Mouse (Mus musculus) CD4-positive helper T cell, adult 2 months (primary cell): Measurements from ENCODE around the gene Olfr556.
"Not testable (repeated sequence)": the region's sequence is repeated elsewhere in the genome, so short reads cannot be mapped to it uniquely, and the experiment has no call there.

Experiments used
- DNase-seq: peaks from one replicate; pipeline ENCODE4 v3.0.0-alpha.2; 2012; ENCODE audit warnings: low read depth, missing footprints, low spot score

The Olfr556 gene

GRCm38 (mm10) chr7:102664599-102664998 lies at the start of gene Olfr556:
Gene Olfr556 (plus strand): TSS chr7:102664899.
- no peak for DNase-seq

DNA sequence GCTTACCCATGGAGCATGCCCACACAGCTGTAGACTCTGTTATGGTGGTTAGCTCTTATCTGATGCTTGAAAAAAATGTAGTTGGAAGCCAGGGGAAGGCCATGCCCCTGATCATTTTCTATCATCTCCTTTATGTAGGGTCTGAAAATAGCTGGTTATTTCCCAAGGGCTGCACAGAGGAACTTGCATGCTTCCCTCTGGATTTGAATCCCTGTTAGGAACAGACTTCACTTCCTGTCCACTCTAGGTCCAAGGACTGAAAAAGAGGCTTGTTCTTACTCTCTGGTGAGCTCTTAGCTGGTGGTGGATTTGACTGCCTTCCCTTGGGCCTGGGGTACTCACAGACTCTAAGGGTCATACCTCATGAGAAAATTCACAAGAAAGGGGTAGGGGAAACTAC lies 46.6 kb upstream of the Olfr556 start, which contains the start of gene Olfr553:
TSS of gene Olfr553 (minus strand) at position 101 of the 400 bp plus-strand sequence.
- no peak for DNase-seq

DNA sequence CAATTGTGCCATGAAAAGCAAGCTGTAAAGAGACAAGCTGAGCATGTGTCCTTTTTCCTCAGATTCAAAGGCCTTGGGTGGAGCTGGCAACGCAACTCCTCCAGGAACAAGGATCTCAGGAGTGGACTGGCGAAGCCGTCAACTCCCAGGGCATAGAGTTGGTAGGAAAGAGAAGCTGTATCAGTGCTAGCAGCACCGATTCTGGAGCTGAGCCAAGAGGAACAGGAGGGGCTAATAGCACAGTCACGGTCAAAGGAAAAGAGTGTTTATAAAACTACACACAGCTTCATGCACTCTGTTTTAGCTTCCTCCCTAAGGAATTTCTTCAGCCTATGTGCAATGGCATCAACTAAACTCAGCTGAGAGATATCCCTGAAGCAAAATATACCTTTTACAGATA lies 45.1 kb upstream of the Olfr556 start:
- no peak for DNase-seq

- DNase-seq = not testable (repeated sequence)
Measured at GRCm38 (mm10) chr7:102620368-102620767, 44.3 kb upstream of the Olfr556 start.

DNA sequence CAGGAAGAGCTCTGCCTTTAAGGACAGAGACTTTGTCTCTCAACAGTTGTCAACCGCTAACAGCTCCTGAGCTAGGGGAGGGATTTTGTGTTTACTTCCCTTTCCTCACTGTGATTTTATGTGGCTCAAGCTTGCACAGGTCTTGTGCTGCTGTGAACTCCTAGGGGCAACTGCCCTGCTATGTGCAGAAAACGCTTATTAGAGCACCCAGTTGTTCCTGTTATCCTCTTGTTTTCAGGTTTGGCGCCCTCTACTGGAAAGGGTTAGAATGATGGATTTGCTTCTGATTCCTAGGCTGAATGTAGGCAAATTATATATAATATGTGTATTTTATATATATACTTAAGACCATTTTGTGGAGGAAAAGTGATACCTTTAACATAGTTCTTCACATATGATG lies 28.0 kb upstream of the Olfr556 start:
- DNase-seq = peak; percentile 61

GRCm38 (mm10) chr7:102638132-102638531 lies 26.6 kb upstream of the Olfr556 start, which contains the start of gene Olfr554:
Gene Olfr554 (plus strand): TSS chr7:102638432.
- DNase-seq = no peak

DNA sequence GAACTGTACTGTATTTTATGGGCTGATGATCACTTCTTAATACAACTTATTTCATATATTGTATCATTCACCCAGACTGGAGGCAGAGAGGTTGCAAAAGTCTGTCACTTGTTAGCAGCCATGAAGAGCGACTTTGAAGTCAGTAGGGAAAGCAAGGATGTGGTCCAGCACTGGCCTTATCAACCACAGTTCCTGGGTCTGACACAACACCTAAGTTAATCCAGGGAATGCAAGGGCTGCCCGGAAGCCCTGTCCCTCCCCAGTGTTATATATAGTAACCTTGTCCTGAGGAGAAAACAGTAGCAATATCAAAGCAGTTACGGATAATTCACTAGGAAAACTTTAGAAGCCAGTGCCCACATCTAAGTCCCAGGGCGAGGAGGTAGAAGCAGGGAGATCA lies 19.8 kb upstream of the Olfr556 start:
- DNase-seq = not testable (repeated sequence)

DNA sequence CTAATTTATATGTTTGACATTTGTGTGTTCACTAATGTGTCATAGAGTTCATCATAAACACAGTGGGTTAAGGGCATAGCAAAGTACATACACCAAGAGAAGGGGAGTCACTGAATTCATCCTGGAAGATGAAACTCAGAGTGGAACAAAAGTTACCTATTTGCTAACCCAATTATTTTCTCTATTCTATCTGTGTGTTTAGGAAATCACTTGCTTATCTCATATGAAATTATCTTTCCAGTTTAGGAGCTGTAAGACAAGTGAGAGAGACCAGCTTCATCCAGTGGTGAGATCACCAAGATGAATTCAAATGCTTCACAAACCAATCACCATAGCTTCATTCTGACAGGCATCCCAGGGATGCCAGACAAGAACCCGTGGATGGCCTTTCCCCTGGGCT lies 6.2 kb upstream of the Olfr556 start, which contains the start of gene Olfr555:
TSS of gene Olfr555 (plus strand) at position 301 of the 400 bp plus-strand sequence.
- no peak for DNase-seq

DNA sequence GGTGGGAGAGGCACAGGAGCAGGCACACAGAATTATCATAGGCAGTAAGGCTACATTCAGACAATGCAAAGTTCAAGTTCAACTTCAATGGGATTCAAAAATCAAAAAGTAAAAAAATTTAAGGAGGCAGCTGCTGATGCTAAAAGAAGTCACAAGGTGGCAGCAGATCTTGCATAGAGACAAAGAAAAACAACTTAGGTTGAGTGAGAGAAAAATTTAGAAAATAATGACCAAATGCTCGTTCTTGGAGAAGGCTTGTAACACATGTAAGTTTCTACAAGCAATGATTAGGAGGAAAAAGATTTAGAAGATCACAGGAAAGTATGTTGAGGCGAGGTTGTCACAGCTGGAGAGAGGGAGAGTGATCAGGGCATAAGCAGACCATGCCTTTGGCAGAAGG lies 679 bp downstream of the Olfr556 start:
- no peak for DNase-seq

GRCm38 (mm10) chr7:102676225-102676624 lies 11.5 kb downstream of the Olfr556 start:
- DNase-seq = no peak

DNA sequence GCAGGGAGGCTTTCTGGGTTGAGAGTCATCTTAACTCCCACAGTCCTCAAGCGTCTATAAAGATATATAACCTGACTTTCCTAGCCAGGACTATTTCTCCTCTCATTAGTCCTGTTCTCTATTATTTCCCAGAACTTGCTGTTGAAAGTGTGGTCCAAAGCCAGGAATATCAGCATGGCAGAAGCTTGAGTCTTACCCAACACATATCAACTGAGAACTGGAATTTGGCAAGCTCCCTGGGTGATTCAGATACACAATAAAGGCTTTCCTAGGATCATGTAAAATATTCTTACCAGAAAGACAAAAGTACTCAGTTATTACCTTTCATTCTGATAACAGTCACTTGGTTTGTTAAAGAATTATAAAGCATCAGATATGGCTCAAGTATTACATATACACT lies 17.2 kb downstream of the Olfr556 start:
- DNase-seq = no peak

DNA sequence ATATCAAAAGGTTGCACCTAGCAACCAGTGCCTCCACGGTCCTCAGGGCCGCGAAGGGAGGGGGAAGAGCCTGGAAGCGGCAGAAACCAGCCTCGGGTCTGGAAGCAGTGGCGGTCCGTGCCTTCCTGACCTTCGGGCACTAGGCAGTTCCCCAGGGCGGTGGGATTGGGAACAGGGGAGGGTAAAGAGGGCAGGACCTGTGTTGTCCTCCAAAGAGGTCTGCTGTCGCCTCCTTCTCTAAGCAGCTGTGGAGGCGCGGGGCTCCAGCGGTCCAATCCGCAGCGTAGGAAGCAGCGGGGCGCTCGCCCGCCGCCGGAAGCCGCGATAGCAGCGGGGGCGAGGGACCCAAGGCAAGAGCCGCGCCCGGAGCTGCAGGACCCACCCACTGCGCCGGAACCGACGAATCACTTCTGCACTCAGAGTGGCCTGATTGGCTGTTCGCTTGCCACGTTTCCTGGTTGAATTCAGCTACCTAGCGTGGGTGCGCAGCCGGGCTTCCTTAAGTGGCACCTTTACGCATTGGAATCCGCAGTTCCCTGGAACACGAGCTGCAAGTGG lies 22.3 kb downstream of the Olfr556 start, which contains the start of gene Trim68:
TSS of gene Trim68 (minus strand) at position 384 of the 558 bp plus-strand sequence.
- DNase-seq = peak; percentile 94

- peak; percentile 55 for DNase-seq
Measured at GRCm38 (mm10) chr7:102695358-102696125, 30.8 kb downstream of the Olfr556 start, which contains the start of gene Olfr557. Gene Olfr557 (plus strand): TSS chr7:102695910.

DNA sequence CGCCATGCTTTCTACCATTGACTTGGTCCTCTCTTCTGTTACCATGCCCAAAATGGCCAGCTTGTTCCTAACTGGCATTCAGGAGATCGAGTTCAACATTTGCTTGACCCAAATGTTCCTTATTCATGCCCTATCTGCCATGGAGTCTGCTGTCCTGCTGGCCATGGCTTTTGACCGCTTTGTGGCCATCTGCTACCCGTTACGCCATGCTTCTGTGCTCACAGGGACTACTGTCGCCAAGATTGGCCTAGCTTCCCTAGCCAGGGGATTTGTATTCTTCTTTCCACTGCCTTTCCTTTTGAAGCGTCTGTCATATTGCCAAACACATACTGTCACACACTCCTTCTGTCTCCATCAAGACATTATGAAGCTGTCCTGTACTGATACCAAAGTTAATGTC lies 33.8 kb downstream of the Olfr556 start:
- no peak for DNase-seq

DNA sequence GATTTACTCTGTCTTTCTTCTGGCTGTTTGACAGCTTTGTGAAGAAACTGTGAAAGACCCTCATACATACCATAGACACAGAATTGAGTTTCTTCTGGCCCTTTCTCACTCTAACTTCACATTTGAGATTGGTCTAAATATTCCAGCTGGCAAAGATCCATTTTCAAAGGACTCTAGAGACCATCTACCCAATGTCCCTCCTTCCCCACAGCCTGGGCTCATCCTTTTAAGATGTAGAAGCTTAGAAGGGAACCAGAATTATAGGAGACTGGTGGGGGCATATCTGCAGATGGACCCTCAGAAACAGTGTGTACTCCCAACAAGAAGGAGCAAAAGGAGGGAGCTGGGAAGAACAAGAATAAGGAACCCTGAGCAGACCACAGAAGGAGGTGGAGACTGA lies 37.2 kb downstream of the Olfr556 start, which contains the start of gene Olfr558:
TSS of gene Olfr558 (plus strand) at position 301 of the 400 bp plus-strand sequence.
- DNase-seq = no peak

GRCm38 (mm10) chr7:102718970-102719369 lies 54.3 kb downstream of the Olfr556 start, which contains the start of gene Olfr33:
Gene Olfr33 (minus strand): TSS chr7:102719070.
- no peak for DNase-seq
